ENCODE assay signal across 10 mouse cellular contexts in genomic region chr3:103715762-103716693, GRCm38 (mm10). TPM values are rescaled to one million over a fixed set of nuclear protein-coding genes. Genes with fewer than 3 reads are reported as not detected.
DNase-seq lines count a peak whose midpoint lies in the region; ATAC-seq and TF ChIP-seq lines count a peak whose summit lies in the region.
"Had no signal": no experiment of that assay in that cellular context is flagged by ENCODE, and none has a peak within 500 bp of the region (broad histone marks: within the 10 kb centered on the region; RNA-seq: fewer than 3 reads in every experiment).

No protein-coding gene starts in this region.

- no peak for TF ChIP-seq POLR2A in cerebellum, adult 2 months (IDR thresholded peaks at IDR 0.05; ENCODE audit: borderline replicate concordance, insufficient read depth, low read length)

- no peaks in the 10 kb centered on the region for H3K9me3 ChIP-seq in forebrain, embryonic 11.5 days (ENCODE audit: control insufficient read depth, low read length)
- H3K9me3 ChIP-seq in kidney, embryonic 16.5 days (ENCODE audit: low read length) = no peaks in the 10 kb centered on the region
- no peaks in the 10 kb centered on the region for H3K9me3 ChIP-seq in midbrain, postnatal 0 days (ENCODE audit: low read length)

- 28% methylated on average over 11 of the region's 11 CpGs for WGBS in forebrain, embryonic 11.5 days
- 41% methylated on average over 11 of the region's 11 CpGs for WGBS in kidney, embryonic 16.5 days
- 28% methylated on average over 11 of the region's 11 CpGs for WGBS in midbrain, postnatal 0 days
- 55% methylated on average over 11 of the region's 11 CpGs for WGBS in cerebellum, adult 2 months

- H3K4me2 ChIP-seq in forebrain, embryonic 11.5 days (ENCODE audit: low read depth, low read length, severe bottlenecking) = no peak overlapping the region
- H3K4me2 ChIP-seq in kidney, embryonic 16.5 days (replicated peaks; ENCODE audit: low read depth, low read length) = no peak overlapping the region
- H3K4me2 ChIP-seq in midbrain, postnatal 0 days (ENCODE audit: low read depth, low read length, poor library complexity, severe bottlenecking) = no peak overlapping the region

- peak; percentile 53; the same call in 1 of the 2 replicates for ATAC-seq in forebrain, embryonic 11.5 days (replicated peaks; ENCODE audit: low FRiP score)
- ATAC-seq in kidney, embryonic 16.5 days (ENCODE audit: low FRiP score, low TSS enrichment) = peak; percentile 80
- no peak for ATAC-seq in midbrain, postnatal 0 days (ENCODE audit: low FRiP score)

- peak; percentile 43 to 69 for DNase-seq in gastrocnemius, postnatal 4 days (ENCODE audit: low spot score in 2 of 2)
- no peak for DNase-seq in gastrocnemius, postnatal 36 days
- DNase-seq in NIH3T3 (ENCODE audit: low read depth) = peak; percentile 80
- DNase-seq in forebrain, embryonic 11.5 days (ENCODE audit: low spot score) = peak; percentile 61
- peak; percentile 48 for DNase-seq in midbrain, postnatal 0 days (ENCODE audit: low spot score)
- no peak for DNase-seq in layer of hippocampus, adult 18-20 months (ENCODE audit: low spot score in 2 of 2)
- no peak for DNase-seq in cerebellum, adult 2 months

- no peak overlapping the region for H3K27ac ChIP-seq in forebrain, embryonic 11.5 days (ENCODE audit: low read depth, low read length)
- 0 out of 2 replicates have a peak overlapping the region, but pooled peaks have one; percentile 66 for H3K27ac ChIP-seq in kidney, embryonic 16.5 days (ENCODE audit: low read length)
- H3K27ac ChIP-seq in midbrain, postnatal 0 days (ENCODE audit: low read depth, low read length) = no peak overlapping the region
- H3K27ac ChIP-seq in cerebellum, adult 2 months (ENCODE audit: insufficient read depth, low read length) = no peak overlapping the region

- no peak overlapping the region for H3K4me3 ChIP-seq in forebrain, embryonic 11.5 days (ENCODE audit: low read depth, low read length)
- no peak overlapping the region for H3K4me3 ChIP-seq in kidney, embryonic 16.5 days (ENCODE audit: low read length)
- H3K4me3 ChIP-seq in midbrain, postnatal 0 days (ENCODE audit: low read depth, low read length) = no peak overlapping the region
- H3K4me3 ChIP-seq in cerebellum, adult 2 months (replicated peaks; ENCODE audit: insufficient read depth, low read depth, low read length) = no peak overlapping the region
- H3K4me3 ChIP-seq: erythroblast, embryonic 14.5 days; megakaryocyte, embryonic 14.5 days had no signal

- peaks cover 3% of the 10 kb centered on the region; the same call in 1 of the 2 replicates for H3K4me1 ChIP-seq in forebrain, embryonic 11.5 days (replicated peaks; ENCODE audit: control insufficient read depth, insufficient read depth, low read length)
- H3K4me1 ChIP-seq in kidney, embryonic 16.5 days (ENCODE audit: insufficient read depth, low read length) = peaks cover 17% of the 10 kb centered on the region; the same call in 1 of the 2 replicates
- no peaks in the 10 kb centered on the region; the same call in 1 of the 2 replicates for H3K4me1 ChIP-seq in midbrain, postnatal 0 days (ENCODE audit: insufficient read depth, low read length)
- H3K4me1 ChIP-seq in cerebellum, adult 2 months (ENCODE audit: control insufficient read depth, insufficient read depth, low read length) = no peaks in the 10 kb centered on the region; the same call in 1 of the 2 replicates
- H3K4me1 ChIP-seq: megakaryocyte, embryonic 14.5 days had no signal

- TF ChIP-seq CTCF in midbrain, postnatal 0 days (IDR thresholded peaks at IDR 0.05) = no peak
- TF ChIP-seq CTCF in cerebellum, adult 2 months (IDR thresholded peaks at IDR 0.05; ENCODE audit: borderline replicate concordance, insufficient read depth, low read depth, low read length) = no peak

- intact Hi-C loops in gastrocnemius, postnatal 36 days (cut with DNase I) = no loop called here

- H3K27me3 ChIP-seq in forebrain, embryonic 11.5 days (ENCODE audit: control insufficient read depth, insufficient read depth, low read length) = no peaks in the 10 kb centered on the region
- no peaks in the 10 kb centered on the region for H3K27me3 ChIP-seq in kidney, embryonic 16.5 days (ENCODE audit: insufficient read depth, low read length)
- no peaks in the 10 kb centered on the region for H3K27me3 ChIP-seq in midbrain, postnatal 0 days (ENCODE audit: insufficient read depth, low read length)
- no peaks in the 10 kb centered on the region for H3K27me3 ChIP-seq in cerebellum, adult 2 months (ENCODE audit: control insufficient read depth, insufficient read depth, low read length)

- H3K9ac ChIP-seq in forebrain, embryonic 11.5 days (ENCODE audit: low read length) = no peak overlapping the region
- no peak overlapping the region for H3K9ac ChIP-seq in kidney, embryonic 16.5 days (replicated peaks; ENCODE audit: low read length)
- H3K9ac ChIP-seq in midbrain, postnatal 0 days (replicated peaks; ENCODE audit: low read length, poor library complexity, severe bottlenecking) = no peak overlapping the region

- no peaks in the 10 kb centered on the region for H3K36me3 ChIP-seq in forebrain, embryonic 11.5 days (ENCODE audit: control insufficient read depth, insufficient read depth, low read length)
- no peaks in the 10 kb centered on the region for H3K36me3 ChIP-seq in kidney, embryonic 16.5 days (ENCODE audit: insufficient read depth, low read length)
- H3K36me3 ChIP-seq in midbrain, postnatal 0 days (ENCODE audit: insufficient read depth, low read length) = no peaks in the 10 kb centered on the region

RNA-seq across cellular contexts. Expression of gene Olfml3, which starts 21.8 kb away (rescaled TPM):
- 10 to 100 TPM; 17.1 to 18.9 TPM for total RNA-seq in gastrocnemius, postnatal 4 days (2021)
- 1 to 10 TPM; 4.4 to 5.8 TPM for total RNA-seq in gastrocnemius, postnatal 36 days (2021)
- 6.4 and 8.7 TPM in 2 replicates for polyA plus RNA-seq in forebrain, embryonic 11.5 days (2014; fragmentation: Nextera tagmentation; extraction: Ambion mirVana)
- 62.0 and 63.8 TPM in 2 replicates for polyA plus RNA-seq in kidney, embryonic 16.5 days (2015; fragmentation: Nextera tagmentation; extraction: Ambion mirVana)
- 7.5 and 9.0 TPM in 2 replicates for total RNA-seq in midbrain, postnatal 0 days (2014; rRNA removed)
- 7.0 and 8.9 TPM in 2 replicates for polyA plus RNA-seq in midbrain, postnatal 0 days (2015; fragmentation: Nextera tagmentation; extraction: Ambion mirVana)
- total RNA-seq in layer of hippocampus, adult 18-20 months (2021) = 10 to 100 TPM; 12.0 to 14.1 TPM
- 5.0 TPM in 2 replicates for polyA plus RNA-seq in cerebellum, adult 2 months (2012; rRNA removed)

RNA-seq across cellular contexts. Expression of gene Gm10964, which starts 23.1 kb away (rescaled TPM):
- not detected for total RNA-seq in gastrocnemius, postnatal 4 days (2021)
- total RNA-seq in gastrocnemius, postnatal 36 days (2021) = not detected
- polyA plus RNA-seq in forebrain, embryonic 11.5 days (2014; fragmentation: Nextera tagmentation; extraction: Ambion mirVana) = not detected in 2 replicates
- polyA plus RNA-seq in kidney, embryonic 16.5 days (2015; fragmentation: Nextera tagmentation; extraction: Ambion mirVana) = not detected in 2 replicates
- not detected in 2 replicates for total RNA-seq in midbrain, postnatal 0 days (2014; rRNA removed)
- not detected in 2 replicates for polyA plus RNA-seq in midbrain, postnatal 0 days (2015; fragmentation: Nextera tagmentation; extraction: Ambion mirVana)
- not detected for total RNA-seq in layer of hippocampus, adult 18-20 months (2021)
- polyA plus RNA-seq in cerebellum, adult 2 months (2012; rRNA removed) = not detected in 2 replicates
- polyA plus RNA-seq: erythroblast, embryonic 14.5 days had no signal

Comparison
In these comparisons a context has a peak if more than half of its experiments do, and no peak if none do; other contexts are left out.
1. DNase-seq: peak in gastrocnemius, postnatal 4 days (2 of 2), NIH3T3 (single experiment), forebrain, embryonic 11.5 days (single experiment) and midbrain, postnatal 0 days (single experiment); none in gastrocnemius, postnatal 36 days (0 of 2), layer of hippocampus, adult 18-20 months (0 of 2) and cerebellum, adult 2 months (0 of 2).